Mouse (Mus musculus): ENCODE results near the gene Csnk1d. TPM values are rescaled to one million over a fixed set of nuclear protein-coding genes. Genes with fewer than 3 reads are reported as not detected.

Gene Csnk1d
- polyA plus RNA-seq, 1 experiment from 2014 or later: 36.8 TPM

- 42% methylated on average over 3 of the region's 3 CpGs for WGBS (ENCODE audit: insufficient replicate concordance)
- ATAC-seq (ENCODE audit: low read depth): 0 out of 2 replicates have a peak, but pooled peaks have one; percentile 9
- H3K4me1 ChIP-seq (ENCODE audit: control insufficient read depth, low read depth, low read length): peaks cover 43% of the 10 kb centered on the region
- peak overlapping the region; percentile 81 for H3K4me2 ChIP-seq (ENCODE audit: low read depth, low read length)
- H3K9ac ChIP-seq (ENCODE audit: low read depth, low read length): peak overlapping the region; percentile 100
- peak overlapping the region; percentile 94 for H3K27ac ChIP-seq (ENCODE audit: low read length)
- H3K36me3 ChIP-seq (ENCODE audit: control insufficient read depth, insufficient read depth): no peaks in the 10 kb centered on the region
- H3K9me3 ChIP-seq (replicated peaks; ENCODE audit: control insufficient read depth, low read length): no peaks in the 10 kb centered on the region
- peak overlapping the region; percentile 97 for H3K4me3 ChIP-seq (ENCODE audit: low read depth, low read length)
- H3K27me3 ChIP-seq (ENCODE audit: control insufficient read depth, insufficient read depth, low read depth, low read length): no peaks in the 10 kb centered on the region
These were observed 661 bp upstream of the Csnk1d start for GRCm38 (mm10) chr11:120991791-120992190.

GRCm38 (mm10) chr11:120990126-120990781, 876 bp downstream of the Csnk1d start:
- Histone ChIP-seq H3K36me3 (ENCODE audit: control insufficient read depth, insufficient read depth) (peaks cover 6% of the 10 kb centered on the region), H3K27me3 (ENCODE audit: control insufficient read depth, insufficient read depth, low read depth, low read length) (no peaks in the 10 kb centered on the region), H3K9ac (ENCODE audit: low read depth, low read length) (peak overlapping the region; percentile 100), H3K27ac (ENCODE audit: low read length) (peak overlapping the region; percentile 94), H3K9me3 (replicated peaks; ENCODE audit: control insufficient read depth, low read length) (no peaks in the 10 kb centered on the region), H3K4me1 (ENCODE audit: control insufficient read depth, low read depth, low read length) (peaks cover 56% of the 10 kb centered on the region), H3K4me3 (ENCODE audit: low read depth, low read length) (peak overlapping the region; percentile 97), H3K4me2 (ENCODE audit: low read depth, low read length) (peak overlapping the region; percentile 81)
- ATAC-seq (ENCODE audit: low read depth): peak; percentile 76
- WGBS (ENCODE audit: insufficient replicate concordance): 2% methylated on average over 22 of the region's 35 CpGs

- WGBS (ENCODE audit: insufficient replicate concordance): 38% methylated on average over 1 of the region's 1 CpGs
- ATAC-seq (ENCODE audit: low read depth): no peak
- peak overlapping the region; percentile 81 for H3K4me2 ChIP-seq (ENCODE audit: low read depth, low read length)
- peaks cover 60% of the 10 kb centered on the region for H3K4me1 ChIP-seq (ENCODE audit: control insufficient read depth, low read depth, low read length)
- no peaks in the 10 kb centered on the region for H3K27me3 ChIP-seq (ENCODE audit: control insufficient read depth, insufficient read depth, low read depth, low read length)
- H3K4me3 ChIP-seq (ENCODE audit: low read depth, low read length): peak overlapping the region; percentile 97
- no peaks in the 10 kb centered on the region for H3K9me3 ChIP-seq (replicated peaks; ENCODE audit: control insufficient read depth, low read length)
- peak overlapping the region; percentile 100 for H3K9ac ChIP-seq (ENCODE audit: low read depth, low read length)
- peaks cover 6% of the 10 kb centered on the region for H3K36me3 ChIP-seq (ENCODE audit: control insufficient read depth, insufficient read depth)
- H3K27ac ChIP-seq (ENCODE audit: low read length): peak overlapping the region; percentile 94
These were observed 1.6 kb downstream of the Csnk1d start for GRCm38 (mm10) chr11:120989523-120989922.

GRCm38 (mm10) chr11:120988410-120988809, 2.7 kb downstream of the Csnk1d start:
- peak overlapping the region; percentile 4; the same call in 1 of the 2 replicates for H3K4me3 ChIP-seq (ENCODE audit: low read depth, low read length)
- peaks cover 57% of the 10 kb centered on the region for H3K4me1 ChIP-seq (ENCODE audit: control insufficient read depth, low read depth, low read length)
- WGBS (ENCODE audit: insufficient replicate concordance): 66% methylated on average over 4 of the region's 4 CpGs
- peaks cover 6% of the 10 kb centered on the region for H3K36me3 ChIP-seq (ENCODE audit: control insufficient read depth, insufficient read depth)
- peak overlapping the region; percentile 81; the same call in 1 of the 2 replicates for H3K4me2 ChIP-seq (ENCODE audit: low read depth, low read length)
- H3K27ac ChIP-seq (ENCODE audit: low read length): peak overlapping the region; percentile 16
- no peaks in the 10 kb centered on the region for H3K27me3 ChIP-seq (ENCODE audit: control insufficient read depth, insufficient read depth, low read depth, low read length)
- no peak for ATAC-seq (ENCODE audit: low read depth)
- H3K9me3 ChIP-seq (replicated peaks; ENCODE audit: control insufficient read depth, low read length): no peaks in the 10 kb centered on the region
- peak overlapping the region; percentile 31 for H3K9ac ChIP-seq (ENCODE audit: low read depth, low read length)

GRCm38 (mm10) chr11:120987608-120988007, 3.5 kb downstream of the Csnk1d start:
- no peaks in the 10 kb centered on the region for H3K27me3 ChIP-seq (ENCODE audit: control insufficient read depth, insufficient read depth, low read depth, low read length)
- peaks cover 14% of the 10 kb centered on the region for H3K36me3 ChIP-seq (ENCODE audit: control insufficient read depth, insufficient read depth)
- peak overlapping the region; percentile 16 for H3K27ac ChIP-seq (ENCODE audit: low read length)
- no peak overlapping the region for H3K4me2 ChIP-seq (ENCODE audit: low read depth, low read length)
- no peaks in the 10 kb centered on the region for H3K9me3 ChIP-seq (replicated peaks; ENCODE audit: control insufficient read depth, low read length)
- no peak for ATAC-seq (ENCODE audit: low read depth)
- H3K4me1 ChIP-seq (ENCODE audit: control insufficient read depth, low read depth, low read length): peaks cover 57% of the 10 kb centered on the region
- H3K4me3 ChIP-seq (ENCODE audit: low read depth, low read length): no peak overlapping the region
- WGBS (ENCODE audit: insufficient replicate concordance): 68% methylated on average over 3 of the region's 3 CpGs
- 0 out of 2 replicates have a peak overlapping the region, but pooled peaks have one; percentile 18 for H3K9ac ChIP-seq (ENCODE audit: low read depth, low read length)

- no peaks in the 10 kb centered on the region for H3K9me3 ChIP-seq (replicated peaks; ENCODE audit: control insufficient read depth, low read length)
- no peak overlapping the region for H3K4me2 ChIP-seq (ENCODE audit: low read depth, low read length)
- H3K4me1 ChIP-seq (ENCODE audit: control insufficient read depth, low read depth, low read length): peaks cover 72% of the 10 kb centered on the region
- H3K36me3 ChIP-seq (ENCODE audit: control insufficient read depth, insufficient read depth): peaks cover 25% of the 10 kb centered on the region
- H3K4me3 ChIP-seq (ENCODE audit: low read depth, low read length): no peak overlapping the region
- no peaks in the 10 kb centered on the region for H3K27me3 ChIP-seq (ENCODE audit: control insufficient read depth, insufficient read depth, low read depth, low read length)
- 78% methylated on average over 4 of the region's 4 CpGs for WGBS (ENCODE audit: insufficient replicate concordance)
- H3K9ac ChIP-seq (ENCODE audit: low read depth, low read length): no peak overlapping the region
- ATAC-seq (ENCODE audit: low read depth): no peak
- 0 out of 2 replicates have a peak overlapping the region, but pooled peaks have one; percentile 15 for H3K27ac ChIP-seq (ENCODE audit: low read length)
These were observed 6.4 kb downstream of the Csnk1d start for GRCm38 (mm10) chr11:120984448-120985330.

GRCm38 (mm10) chr11:120982459-120982858, 8.7 kb downstream of the Csnk1d start:
- Histone ChIP-seq H3K36me3 (ENCODE audit: control insufficient read depth, insufficient read depth) (peaks cover 30% of the 10 kb centered on the region), H3K9ac (ENCODE audit: low read depth, low read length) (no peak overlapping the region), H3K27me3 (ENCODE audit: control insufficient read depth, insufficient read depth, low read depth, low read length) (no peaks in the 10 kb centered on the region), H3K4me1 (ENCODE audit: control insufficient read depth, low read depth, low read length) (peaks cover 60% of the 10 kb centered on the region), H3K27ac (ENCODE audit: low read length) (peak overlapping the region; percentile 98), H3K4me3 (ENCODE audit: low read depth, low read length) (no peak overlapping the region), H3K9me3 (replicated peaks; ENCODE audit: control insufficient read depth, low read length) (no peaks in the 10 kb centered on the region), H3K4me2 (ENCODE audit: low read depth, low read length) (no peak overlapping the region)
- ATAC-seq (ENCODE audit: low read depth): no peak

- Histone ChIP-seq H3K27ac (ENCODE audit: low read length) (peak overlapping the region; percentile 98), H3K4me2 (ENCODE audit: low read depth, low read length) (no peak overlapping the region), H3K27me3 (ENCODE audit: control insufficient read depth, insufficient read depth, low read depth, low read length) (no peaks in the 10 kb centered on the region), H3K4me1 (ENCODE audit: control insufficient read depth, low read depth, low read length) (peaks cover 54% of the 10 kb centered on the region), H3K36me3 (ENCODE audit: control insufficient read depth, insufficient read depth) (peaks cover 34% of the 10 kb centered on the region), H3K9me3 (replicated peaks; ENCODE audit: control insufficient read depth, low read length) (no peaks in the 10 kb centered on the region), H3K4me3 (ENCODE audit: low read depth, low read length) (no peak overlapping the region), H3K9ac (ENCODE audit: low read depth, low read length) (no peak overlapping the region)
- WGBS (ENCODE audit: insufficient replicate concordance): 75% methylated on average over 4 of the region's 4 CpGs
- no peak for ATAC-seq (ENCODE audit: low read depth)
These were observed 9.5 kb downstream of the Csnk1d start for GRCm38 (mm10) chr11:120981661-120982060.
